Mouse (Mus musculus): ENCODE data around the gene Tpcn1. TPM values are rescaled to one million over a fixed set of nuclear protein-coding genes. Genes with fewer than 3 reads are reported as not detected.

Gene Tpcn1
- polyA plus RNA-seq, 1 experiment from 2014 or later = 14.5 TPM

- ATAC-seq (replicated peaks; ENCODE audit: low FRiP score) (no peak), DNase-seq (ENCODE audit: low spot score) (no peak)
- Histone ChIP-seq H3K4me3 (ENCODE audit: low read depth, low read length) (no peak overlapping the region), H3K4me1 (replicated peaks; ENCODE audit: control insufficient read depth, insufficient read depth, low read length) (peaks cover 4% of the 10 kb centered on the region), H3K4me2 (ENCODE audit: low read depth, low read length, severe bottlenecking) (no peak overlapping the region), H3K36me3 (ENCODE audit: control insufficient read depth, insufficient read depth, low read length) (peaks cover 8% of the 10 kb centered on the region), H3K27ac (ENCODE audit: low read depth, low read length) (no peak overlapping the region), H3K9me3 (ENCODE audit: control insufficient read depth, low read length) (peaks cover 5% of the 10 kb centered on the region), H3K27me3 (ENCODE audit: control insufficient read depth, insufficient read depth, low read length) (no peaks in the 10 kb centered on the region), H3K9ac (ENCODE audit: low read length) (no peak overlapping the region)
- WGBS = 97% methylated on average over 4 of the region's 4 CpGs
These were observed 27.4 kb upstream of the Tpcn1 start for GRCm38 (mm10) chr5:120615903-120616302.

- under 1% methylated on average over 69 of the region's 69 CpGs for WGBS
- peak overlapping the region; percentile 70 for H3K4me3 ChIP-seq (ENCODE audit: low read depth, low read length)
- peak overlapping the region; percentile 71; the same call in 1 of the 2 replicates for H3K27ac ChIP-seq (ENCODE audit: low read depth, low read length)
- H3K27me3 ChIP-seq (ENCODE audit: control insufficient read depth, insufficient read depth, low read length) = no peaks in the 10 kb centered on the region
- peak overlapping the region; percentile 65 for H3K4me2 ChIP-seq (ENCODE audit: low read depth, low read length, severe bottlenecking)
- H3K4me1 ChIP-seq (replicated peaks; ENCODE audit: control insufficient read depth, insufficient read depth, low read length) = peaks cover 4% of the 10 kb centered on the region; the same call in 1 of the 2 replicates
- peaks cover 8% of the 10 kb centered on the region for H3K36me3 ChIP-seq (ENCODE audit: control insufficient read depth, insufficient read depth, low read length)
- H3K9ac ChIP-seq (ENCODE audit: low read length) = peak overlapping the region; percentile 67
- peaks cover 5% of the 10 kb centered on the region for H3K9me3 ChIP-seq (ENCODE audit: control insufficient read depth, low read length)
- peak; percentile 100 for DNase-seq (ENCODE audit: low spot score)
- peak; percentile 93 for ATAC-seq (replicated peaks; ENCODE audit: low FRiP score)
These were observed 24.5 kb upstream of the Tpcn1 start for GRCm38 (mm10) chr5:120612822-120613604.

GRCm38 (mm10) chr5:120612442-120612821 lies 24.0 kb upstream of the Tpcn1 start, which contains the start of the genes Rita1 and Ddx54:
TSS of gene Rita1 (minus strand) at chr5:120612589.
TSS of gene Ddx54 (plus strand) at chr5:120612739.
- peak within 1 kb of the TSS; percentile 71; the same call in 1 of the 2 replicates for H3K27ac ChIP-seq (ENCODE audit: low read depth, low read length)
- H3K36me3 ChIP-seq (ENCODE audit: control insufficient read depth, insufficient read depth, low read length) = peaks cover 8% of the 10 kb centered on the region
- 0% methylated on average over 22 of the region's 22 CpGs for WGBS
- ATAC-seq (replicated peaks; ENCODE audit: low FRiP score) = peak; percentile 88
- H3K4me1 ChIP-seq (replicated peaks; ENCODE audit: control insufficient read depth, insufficient read depth, low read length) = peaks cover 4% of the 10 kb centered on the region; the same call in 1 of the 2 replicates
- peak; percentile 97 for DNase-seq (ENCODE audit: low spot score)
- H3K4me2 ChIP-seq (ENCODE audit: low read depth, low read length, severe bottlenecking) = peak within 1 kb of the TSS; percentile 65
- peak within 1 kb of the TSS; percentile 67 for H3K9ac ChIP-seq (ENCODE audit: low read length)
- peak within 1 kb of the TSS; percentile 70 for H3K4me3 ChIP-seq (ENCODE audit: low read depth, low read length)
- H3K27me3 ChIP-seq (ENCODE audit: control insufficient read depth, insufficient read depth, low read length) = no peaks in the 10 kb centered on the region
- peaks cover 5% of the 10 kb centered on the region for H3K9me3 ChIP-seq (ENCODE audit: control insufficient read depth, low read length)

- H3K9ac ChIP-seq (ENCODE audit: low read length) = peak overlapping the region; percentile 67
- H3K9me3 ChIP-seq (ENCODE audit: control insufficient read depth, low read length) = peaks cover 5% of the 10 kb centered on the region
- H3K27ac ChIP-seq (ENCODE audit: low read depth, low read length) = no peak overlapping the region
- H3K4me1 ChIP-seq (replicated peaks; ENCODE audit: control insufficient read depth, insufficient read depth, low read length) = peaks cover 4% of the 10 kb centered on the region; the same call in 1 of the 2 replicates
- H3K4me3 ChIP-seq (ENCODE audit: low read depth, low read length) = peak overlapping the region; percentile 70
- no peaks in the 10 kb centered on the region for H3K27me3 ChIP-seq (ENCODE audit: control insufficient read depth, insufficient read depth, low read length)
- peak overlapping the region; percentile 65 for H3K4me2 ChIP-seq (ENCODE audit: low read depth, low read length, severe bottlenecking)
- H3K36me3 ChIP-seq (ENCODE audit: control insufficient read depth, insufficient read depth, low read length) = peaks cover 4% of the 10 kb centered on the region; the same call in 1 of the 2 replicates
- DNase-seq (ENCODE audit: low spot score) (no peak), ATAC-seq (replicated peaks; ENCODE audit: low FRiP score) (no peak)
- whole genome bisulfite sequencing = 57% methylated on average over 8 of the region's 8 CpGs
These were observed 22.9 kb upstream of the Tpcn1 start for GRCm38 (mm10) chr5:120611416-120611815.

- H3K27ac ChIP-seq (ENCODE audit: low read depth, low read length) = no peak overlapping the region
- peaks cover under 1% of the 10 kb centered on the region; the same call in 1 of the 2 replicates for H3K36me3 ChIP-seq (ENCODE audit: control insufficient read depth, insufficient read depth, low read length)
- WGBS = 92% methylated on average over 5 of the region's 5 CpGs
- H3K27me3 ChIP-seq (ENCODE audit: control insufficient read depth, insufficient read depth, low read length) = no peaks in the 10 kb centered on the region
- peaks cover 4% of the 10 kb centered on the region; the same call in 1 of the 2 replicates for H3K4me1 ChIP-seq (replicated peaks; ENCODE audit: control insufficient read depth, insufficient read depth, low read length)
- ATAC-seq (replicated peaks; ENCODE audit: low FRiP score) = no peak
- no peak overlapping the region; the same call in 1 of the 2 replicates for H3K4me2 ChIP-seq (ENCODE audit: low read depth, low read length, severe bottlenecking)
- no peak overlapping the region; the same call in 1 of the 2 replicates for H3K9ac ChIP-seq (ENCODE audit: low read length)
- no peak overlapping the region for H3K4me3 ChIP-seq (ENCODE audit: low read depth, low read length)
- peaks cover 3% of the 10 kb centered on the region for H3K9me3 ChIP-seq (ENCODE audit: control insufficient read depth, low read length)
- DNase-seq (ENCODE audit: low spot score) = no peak
These were observed 22.4 kb upstream of the Tpcn1 start for GRCm38 (mm10) chr5:120610906-120611305.

GRCm38 (mm10) chr5:120609246-120609775 lies 20.8 kb upstream of the Tpcn1 start:
- no peak for DNase-seq (ENCODE audit: low spot score)
- ATAC-seq (replicated peaks; ENCODE audit: low FRiP score) = no peak
- Histone ChIP-seq H3K4me2 (ENCODE audit: low read depth, low read length, severe bottlenecking) (no peak overlapping the region), H3K36me3 (ENCODE audit: control insufficient read depth, insufficient read depth, low read length) (no peaks in the 10 kb centered on the region), H3K27me3 (ENCODE audit: control insufficient read depth, insufficient read depth, low read length) (no peaks in the 10 kb centered on the region), H3K4me1 (replicated peaks; ENCODE audit: control insufficient read depth, insufficient read depth, low read length) (peaks cover 7% of the 10 kb centered on the region; the same call in 1 of the 2 replicates), H3K9me3 (ENCODE audit: control insufficient read depth, low read length) (no peaks in the 10 kb centered on the region), H3K27ac (ENCODE audit: low read depth, low read length) (no peak overlapping the region), H3K4me3 (ENCODE audit: low read depth, low read length) (no peak overlapping the region), H3K9ac (ENCODE audit: low read length) (no peak overlapping the region)
- 89% methylated on average over 16 of the region's 16 CpGs for WGBS

GRCm38 (mm10) chr5:120607335-120607734 lies 18.9 kb upstream of the Tpcn1 start:
- Histone ChIP-seq H3K4me1 (replicated peaks; ENCODE audit: control insufficient read depth, insufficient read depth, low read length) (peaks cover 7% of the 10 kb centered on the region; the same call in 1 of the 2 replicates), H3K4me2 (ENCODE audit: low read depth, low read length, severe bottlenecking) (no peak overlapping the region), H3K27ac (ENCODE audit: low read depth, low read length) (no peak overlapping the region), H3K9me3 (ENCODE audit: control insufficient read depth, low read length) (no peaks in the 10 kb centered on the region), H3K9ac (ENCODE audit: low read length) (no peak overlapping the region), H3K36me3 (ENCODE audit: control insufficient read depth, insufficient read depth, low read length) (no peaks in the 10 kb centered on the region), H3K4me3 (ENCODE audit: low read depth, low read length) (no peak overlapping the region), H3K27me3 (ENCODE audit: control insufficient read depth, insufficient read depth, low read length) (no peaks in the 10 kb centered on the region)
- ATAC-seq (replicated peaks; ENCODE audit: low FRiP score) (no peak), DNase-seq (ENCODE audit: low spot score) (no peak)
- WGBS = 81% methylated on average over 3 of the region's 3 CpGs

- Histone ChIP-seq H3K4me2 (ENCODE audit: low read depth, low read length, severe bottlenecking) (no peak overlapping the region), H3K36me3 (ENCODE audit: control insufficient read depth, insufficient read depth, low read length) (no peaks in the 10 kb centered on the region), H3K27me3 (ENCODE audit: control insufficient read depth, insufficient read depth, low read length) (no peaks in the 10 kb centered on the region), H3K9me3 (ENCODE audit: control insufficient read depth, low read length) (no peaks in the 10 kb centered on the region), H3K4me3 (ENCODE audit: low read depth, low read length) (no peak overlapping the region), H3K9ac (ENCODE audit: low read length) (no peak overlapping the region), H3K4me1 (replicated peaks; ENCODE audit: control insufficient read depth, insufficient read depth, low read length) (peaks cover 6% of the 10 kb centered on the region; the same call in 1 of the 2 replicates), H3K27ac (ENCODE audit: low read depth, low read length) (no peak overlapping the region)
- ATAC-seq (replicated peaks; ENCODE audit: low FRiP score) (no peak), DNase-seq (ENCODE audit: low spot score) (no peak)
- 74% methylated on average over 25 of the region's 25 CpGs for WGBS
These were observed 18.2 kb upstream of the Tpcn1 start for GRCm38 (mm10) chr5:120606590-120607200.
